Mouse (Mus musculus) midbrain, embryonic 16.5 days (tissue): Measurements from ENCODE around the gene Disc1. TPM values are rescaled to one million over a fixed set of nuclear protein-coding genes. Genes with fewer than 3 reads are reported as not detected.

Source experiments
- ATAC-seq: fragments of 200-750 bp; cut with Nextera tagmentation; 2 replicates; pipeline ENCODE4 v1.8.0; 2017; ENCODE audit warnings: moderate TSS enrichment
- H3K27ac ChIP-seq: fragments of 300-500 bp; sonication (generic); 2 replicates; pipeline ENCODE4 v1.5.1; 2014; ENCODE audit warnings: mild to moderate bottlenecking, low read length, mixed read lengths
- H3K27me3 ChIP-seq: fragments of 300-500 bp; sonication (generic); 2 replicates; pipeline ENCODE4 v1.6.1; 2014; ENCODE audit warnings: low read depth, low read length, mixed read lengths; ENCODE audit not compliant: control insufficient read depth, insufficient read depth
- H3K36me3 ChIP-seq: fragments of 300-500 bp; sonication (generic); 2 replicates; pipeline ENCODE4 v1.6.1; 2014; ENCODE audit warnings: mild to moderate bottlenecking, low read length, moderate library complexity, mixed read lengths; ENCODE audit not compliant: control insufficient read depth, insufficient read depth
- H3K4me1 ChIP-seq: fragments of 300-500 bp; sonication (generic); 2 replicates; pipeline ENCODE4 v1.6.1; 2014; ENCODE audit warnings: mild to moderate bottlenecking, low read length, mixed read lengths; ENCODE audit not compliant: control insufficient read depth, insufficient read depth
- H3K4me2 ChIP-seq: fragments of 300-500 bp; sonication (generic); 2 replicates; pipeline ENCODE4 v1.6.1; 2014; ENCODE audit warnings: mild to moderate bottlenecking, low read length, mixed read lengths
- H3K4me3 ChIP-seq: fragments of 300-500 bp; sonication (generic); 2 replicates; pipeline ENCODE4 v1.5.1; 2014; ENCODE audit warnings: low read depth, mild to moderate bottlenecking, low read length, moderate library complexity, mixed read lengths
- H3K9ac ChIP-seq: fragments of 300-500 bp; sonication (generic); 2 replicates; pipeline ENCODE4 v1.6.1; 2014; ENCODE audit warnings: low read depth, low read length, mixed read lengths
- H3K9me3 ChIP-seq: fragments of 300-500 bp; sonication (generic); replicated peaks from 2 replicates; pipeline ENCODE4 v1.6.1; 2014; ENCODE audit warnings: mild to moderate bottlenecking, low read length, mixed read lengths; ENCODE audit not compliant: control insufficient read depth, poor library complexity, severe bottlenecking
- WGBS: fragments of 180-500 bp; shearing (Covaris S2); extraction: QIAGEN DNeasy Blood & Tissue Kit; methylation state at CpG from one replicate; pipeline ENCODE4 v1.1.7; 2014; 5-methylcytosine and 5-hydroxymethylcytosine counted together
- polyA plus RNA-seq: library from polyadenylated mRNA; unstranded; fragments of >200 nt; fragmentation: Nextera tagmentation; extraction: Ambion mirVana; gene quantifications from 2 replicates; pipeline ENCODE4 v1.2.1, GENCODE M21; 2015

Gene Disc1
- polyA plus RNA-seq, 1 experiment from 2014 or later: 1.2 TPM

GRCm38 (mm10) chr8:125038731-125039130 is 15.3 kb upstream of the Disc1 start:
- Histone ChIP-seq H3K27me3 (no peaks in the 10 kb centered on the region), H3K9me3 (no peaks in the 10 kb centered on the region), H3K4me1 (0 out of 2 replicates have a peak, but pooled peaks cover 2% of the 10 kb centered on the region), H3K4me2 (no peak overlapping the region), H3K4me3 (no peak overlapping the region), H3K27ac (no peak overlapping the region), H3K9ac (no peak overlapping the region), H3K36me3 (peaks cover 11% of the 10 kb centered on the region)
- no peak for ATAC-seq
- 91% methylated on average over 15 of the region's 15 CpGs for WGBS

DNA sequence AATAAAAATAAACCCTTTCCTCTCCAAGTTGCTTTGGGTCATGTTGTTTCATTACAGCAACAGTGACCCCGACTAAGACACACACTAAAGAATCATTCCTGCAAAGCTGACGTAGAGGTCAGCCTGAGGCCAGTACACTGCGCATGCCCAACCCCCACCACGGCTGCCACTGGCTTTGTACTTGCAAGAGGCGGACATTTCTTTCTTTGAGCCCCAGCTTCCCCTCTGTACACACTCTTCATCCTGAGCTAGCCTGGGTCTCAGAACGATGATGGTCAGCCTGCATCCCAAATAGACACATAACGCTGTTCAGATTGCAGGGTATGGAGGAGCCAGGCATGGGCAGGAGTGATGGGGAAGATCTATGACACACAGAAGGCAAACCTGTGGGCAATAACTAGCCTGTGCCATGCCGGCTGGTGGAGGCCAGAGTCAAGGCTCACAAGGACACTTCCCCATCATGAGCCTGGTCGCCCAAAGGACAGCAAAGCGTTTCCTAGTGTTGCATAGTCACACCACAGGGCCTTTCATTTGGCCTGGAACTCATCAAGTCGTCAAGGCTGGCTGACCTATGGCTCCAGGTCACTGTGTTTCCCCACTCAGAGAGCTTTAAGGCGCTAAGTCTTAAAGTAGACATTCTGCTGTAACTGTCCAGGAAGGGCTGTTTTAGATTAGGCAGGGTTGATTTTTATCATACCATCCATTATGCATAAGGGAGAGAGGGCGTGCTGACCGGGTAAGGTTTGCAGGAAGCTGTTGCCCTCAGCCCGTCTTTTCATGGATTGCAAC is 13.2 kb upstream of the Disc1 start:
- Histone ChIP-seq H3K27ac (no peak overlapping the region), H3K4me2 (no peak overlapping the region), H3K27me3 (no peaks in the 10 kb centered on the region), H3K4me3 (no peak overlapping the region), H3K4me1 (no peaks in the 10 kb centered on the region), H3K36me3 (peaks cover 11% of the 10 kb centered on the region), H3K9me3 (no peaks in the 10 kb centered on the region), H3K9ac (no peak overlapping the region)
- no peak for ATAC-seq
- WGBS: 81% methylated on average over 15 of the region's 15 CpGs

GRCm38 (mm10) chr8:125041496-125041895 is 12.5 kb upstream of the Disc1 start:
- Histone ChIP-seq H3K27ac (no peak overlapping the region), H3K4me1 (no peaks in the 10 kb centered on the region), H3K9me3 (no peaks in the 10 kb centered on the region), H3K4me3 (no peak overlapping the region), H3K4me2 (no peak overlapping the region), H3K36me3 (peaks cover 8% of the 10 kb centered on the region), H3K9ac (no peak overlapping the region), H3K27me3 (no peaks in the 10 kb centered on the region)
- no peak for ATAC-seq
- 79% methylated on average over 2 of the region's 2 CpGs for WGBS

GRCm38 (mm10) chr8:125043394-125043793 is 10.6 kb upstream of the Disc1 start:
- H3K9me3 ChIP-seq: no peaks in the 10 kb centered on the region
- H3K9ac ChIP-seq: no peak overlapping the region
- H3K4me2 ChIP-seq: no peak overlapping the region
- H3K4me3 ChIP-seq: no peak overlapping the region
- no peak overlapping the region for H3K27ac ChIP-seq
- no peaks in the 10 kb centered on the region for H3K4me1 ChIP-seq
- no peaks in the 10 kb centered on the region for H3K27me3 ChIP-seq
- ATAC-seq: no peak
- H3K36me3 ChIP-seq: peaks cover 5% of the 10 kb centered on the region
- WGBS: 74% methylated on average over 7 of the region's 7 CpGs

DNA sequence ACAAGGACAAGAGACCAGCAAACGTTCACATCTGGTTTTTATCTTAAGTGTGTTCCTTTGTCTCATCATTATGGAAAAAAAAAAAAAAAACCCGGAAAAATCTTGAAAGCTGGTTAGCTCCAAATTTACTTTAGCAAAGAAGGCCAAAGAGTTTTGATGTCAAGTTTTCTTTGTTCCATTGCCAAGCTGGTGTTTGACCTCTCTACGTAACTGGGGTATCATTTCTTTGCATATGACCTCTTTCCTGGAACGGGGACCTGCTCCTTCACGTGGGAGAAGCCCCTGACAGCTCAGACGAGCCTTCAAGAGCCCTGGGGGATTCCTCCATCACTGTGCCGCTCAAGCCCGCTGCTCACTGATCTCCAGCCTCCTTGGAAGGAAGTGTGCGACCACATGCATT is 10.1 kb upstream of the Disc1 start:
- ATAC-seq: no peak
- Histone ChIP-seq H3K4me1 (no peaks in the 10 kb centered on the region), H3K27me3 (no peaks in the 10 kb centered on the region), H3K36me3 (peaks cover 4% of the 10 kb centered on the region), H3K9ac (no peak overlapping the region), H3K9me3 (no peaks in the 10 kb centered on the region), H3K4me3 (no peak overlapping the region), H3K27ac (no peak overlapping the region), H3K4me2 (no peak overlapping the region)
- 47% methylated on average over 9 of the region's 9 CpGs for WGBS

DNA sequence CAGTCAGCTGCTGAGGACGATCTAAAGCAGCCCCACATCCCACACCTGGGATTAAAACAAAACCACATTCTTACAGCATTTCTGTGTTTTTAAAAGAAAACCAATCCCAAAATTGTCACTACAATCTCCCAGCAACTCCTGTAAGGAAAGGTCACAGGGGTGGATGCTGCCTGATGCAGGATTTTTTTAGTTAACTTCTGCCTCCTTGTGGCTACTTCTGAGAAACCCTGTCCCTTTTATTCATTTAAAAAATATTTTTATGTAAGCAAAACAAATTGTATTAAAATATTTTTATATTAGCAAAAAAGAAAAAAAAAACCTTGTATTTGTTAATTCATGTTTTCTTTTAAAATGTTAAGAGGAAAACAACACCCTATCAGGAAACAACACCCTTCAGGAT is 8.2 kb upstream of the Disc1 start:
- no peaks in the 10 kb centered on the region for H3K4me1 ChIP-seq
- no peaks in the 10 kb centered on the region for H3K9me3 ChIP-seq
- 93% methylated on average over 1 of the region's 1 CpGs for WGBS
- H3K4me3 ChIP-seq: no peak overlapping the region
- no peak overlapping the region for H3K27ac ChIP-seq
- no peak overlapping the region for H3K4me2 ChIP-seq
- H3K36me3 ChIP-seq: no peaks in the 10 kb centered on the region
- H3K27me3 ChIP-seq: no peaks in the 10 kb centered on the region
- H3K9ac ChIP-seq: no peak overlapping the region
- ATAC-seq: no peak

DNA sequence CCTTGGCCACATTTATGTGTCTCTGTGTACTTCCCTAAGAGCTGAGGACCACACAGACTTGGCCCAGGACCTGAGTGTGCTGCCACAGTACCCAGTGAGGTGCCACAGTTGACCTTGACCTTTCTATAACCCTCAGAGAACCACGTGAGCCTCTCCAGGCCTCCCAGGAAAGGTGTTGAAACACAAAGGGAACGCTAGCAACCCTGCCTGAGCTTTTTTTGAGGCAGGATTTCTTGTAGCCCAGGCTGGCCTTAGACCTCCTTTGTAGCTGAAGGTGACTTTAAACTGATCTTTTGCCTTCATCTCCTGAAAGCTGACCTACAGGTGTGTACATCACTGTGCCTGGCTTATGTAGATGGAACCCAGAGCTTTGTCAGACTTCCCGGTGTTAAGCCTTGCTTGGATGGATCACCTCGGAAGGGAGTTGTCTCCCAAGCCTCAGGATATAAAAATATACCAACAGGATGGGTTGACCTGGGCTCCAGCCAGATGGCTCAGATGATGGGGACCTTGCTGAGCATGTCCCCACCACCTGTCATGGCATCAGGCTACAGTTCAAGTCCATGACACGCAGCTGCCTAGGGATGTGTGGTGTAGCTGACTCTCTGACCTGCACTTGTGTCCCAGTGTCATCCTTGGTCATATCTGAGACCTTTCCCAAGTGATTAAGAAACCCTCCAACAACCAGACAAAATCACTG is 4.8 kb upstream of the Disc1 start:
- H3K36me3 ChIP-seq: no peaks in the 10 kb centered on the region
- 71% methylated on average over 5 of the region's 5 CpGs for WGBS
- H3K9ac ChIP-seq: no peak overlapping the region
- H3K9me3 ChIP-seq: no peaks in the 10 kb centered on the region
- H3K27ac ChIP-seq: no peak overlapping the region
- no peak for ATAC-seq
- H3K27me3 ChIP-seq: peaks cover 14% of the 10 kb centered on the region
- no peak overlapping the region for H3K4me2 ChIP-seq
- H3K4me1 ChIP-seq: no peaks in the 10 kb centered on the region; the same call in 1 of the 2 replicates
- no peak overlapping the region for H3K4me3 ChIP-seq

- no peak for ATAC-seq
- Histone ChIP-seq H3K27ac (no peak overlapping the region), H3K4me3 (no peak overlapping the region), H3K36me3 (no peaks in the 10 kb centered on the region), H3K9ac (no peak overlapping the region), H3K9me3 (no peaks in the 10 kb centered on the region), H3K4me1 (peaks cover 2% of the 10 kb centered on the region; the same call in 1 of the 2 replicates), H3K4me2 (no peak overlapping the region), H3K27me3 (peaks cover 20% of the 10 kb centered on the region)
- WGBS: 88% methylated on average over 6 of the region's 6 CpGs
Observed at GRCm38 (mm10) chr8:125049826-125050225, 4.2 kb upstream of the Disc1 start.

DNA sequence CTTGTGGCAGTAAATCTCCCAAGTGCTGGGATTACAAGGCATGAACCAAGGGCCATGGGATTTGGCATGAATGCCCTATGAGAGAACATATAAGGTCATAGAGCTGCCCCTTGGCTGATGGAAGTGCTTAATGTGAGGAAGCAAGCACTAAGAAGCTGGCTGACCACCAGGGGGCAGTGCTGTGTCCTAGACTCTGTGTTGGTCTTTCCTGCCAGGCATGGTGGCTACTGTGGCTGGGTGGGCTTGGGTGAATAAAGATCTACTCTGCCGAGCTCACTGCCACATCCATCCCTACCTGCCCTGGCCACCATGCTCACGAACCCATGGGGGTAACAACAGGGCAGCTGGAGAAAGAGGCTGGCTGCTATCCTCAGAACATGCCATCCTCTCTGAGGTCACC is 2.0 kb upstream of the Disc1 start:
- H3K9me3 ChIP-seq: no peaks in the 10 kb centered on the region
- H3K27ac ChIP-seq: no peak overlapping the region
- no peak overlapping the region for H3K4me3 ChIP-seq
- no peak overlapping the region for H3K4me2 ChIP-seq
- no peak overlapping the region for H3K9ac ChIP-seq
- peaks cover 29% of the 10 kb centered on the region for H3K27me3 ChIP-seq
- ATAC-seq: no peak
- H3K4me1 ChIP-seq: peaks cover 4% of the 10 kb centered on the region; the same call in 1 of the 2 replicates
- 31% methylated on average over 2 of the region's 2 CpGs for WGBS
- H3K36me3 ChIP-seq: no peaks in the 10 kb centered on the region
